Mouse (Mus musculus) bone marrow macrophage, adult 2 months (primary cell): ENCODE measurements at regions not wholly inside any gene's neighbourhood (a gene's known extent, or its start where the extent isn't known, plus 50 kb on each side); places are given as distances from the start of the nearest gene placed in this dataset.

ENCODE experiments used
- CTCF ChIP-seq: IDR thresholded peaks from 2 replicates; pipeline ENCODE4 v1.5.1; 2012; ENCODE audit warnings: low read depth, mild to moderate bottlenecking, low read length, moderate library complexity
- POLR2A ChIP-seq: IDR thresholded peaks from 2 replicates; pipeline ENCODE4 v1.6.1; 2012; ENCODE audit warnings: mild to moderate bottlenecking, low read depth, low read length, borderline replicate concordance

DNA sequence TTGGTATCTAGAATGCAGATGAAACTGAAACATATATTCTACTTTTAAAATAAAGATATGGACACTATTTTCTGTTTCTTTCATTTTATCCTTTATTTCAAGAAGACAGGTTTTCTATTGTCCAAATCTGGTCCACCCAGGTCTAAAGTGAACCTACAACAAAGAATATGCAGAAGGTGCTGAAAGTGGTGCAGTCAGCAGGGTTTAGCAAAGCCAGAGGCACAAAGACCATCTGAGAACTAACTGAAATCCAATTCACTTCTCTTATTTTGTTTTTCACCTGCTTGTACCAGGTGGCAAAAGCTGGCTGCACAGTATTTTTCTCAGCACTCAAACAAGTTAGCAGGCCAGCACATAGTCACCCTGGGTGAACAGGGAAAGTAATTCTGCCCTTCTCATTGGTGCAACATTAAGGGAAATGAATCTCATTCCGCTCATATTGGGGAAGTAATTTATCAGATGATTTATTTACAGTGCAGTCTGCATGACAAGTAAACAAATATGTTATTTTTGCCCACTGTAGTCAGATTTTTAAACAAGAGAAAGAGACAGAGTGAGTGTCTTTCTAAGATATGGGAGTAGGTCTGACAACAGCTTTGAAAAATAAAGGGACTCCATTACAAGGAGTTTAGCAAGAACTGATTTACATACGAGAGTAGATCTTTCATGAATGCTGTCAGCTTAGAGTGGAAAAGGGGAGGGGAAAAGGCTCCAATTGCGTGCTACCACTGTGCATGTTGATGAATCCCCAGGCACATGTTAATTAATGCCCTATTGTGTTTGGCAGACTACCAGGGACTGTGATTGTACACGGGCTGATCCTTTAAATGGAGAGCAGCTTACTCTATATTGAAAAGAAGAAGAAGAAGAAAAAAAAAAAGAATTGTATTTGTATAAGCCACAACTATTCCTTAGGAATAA is 405.9 kb upstream of the Ccnh start:
- no peak for TF ChIP-seq POLR2A
- TF ChIP-seq CTCF = no peak
